Mouse (Mus musculus) heart, postnatal 0 days (tissue): ENCODE results near the gene Tmbim7.

Experiments
- CTCF ChIP-seq: IDR thresholded peaks from 2 replicates; pipeline ENCODE4 v1.5.1; 2016; ENCODE audit warnings: antibody characterized with exemption, control low read depth, low read depth
- EP300 ChIP-seq: IDR thresholded peaks from 2 replicates; pipeline ENCODE4 v1.6.1; 2016; ENCODE audit warnings: antibody characterized with exemption, low read depth

- TF ChIP-seq CTCF (no peak), EP300 (no peak)
Measured at GRCm38 (mm10) chr5:3725491-3725890, 74.5 kb downstream of the Tmbim7 start.
